Comparison of ENCODE assay signal across 34 mouse cellular contexts in the genomic region with DNA sequence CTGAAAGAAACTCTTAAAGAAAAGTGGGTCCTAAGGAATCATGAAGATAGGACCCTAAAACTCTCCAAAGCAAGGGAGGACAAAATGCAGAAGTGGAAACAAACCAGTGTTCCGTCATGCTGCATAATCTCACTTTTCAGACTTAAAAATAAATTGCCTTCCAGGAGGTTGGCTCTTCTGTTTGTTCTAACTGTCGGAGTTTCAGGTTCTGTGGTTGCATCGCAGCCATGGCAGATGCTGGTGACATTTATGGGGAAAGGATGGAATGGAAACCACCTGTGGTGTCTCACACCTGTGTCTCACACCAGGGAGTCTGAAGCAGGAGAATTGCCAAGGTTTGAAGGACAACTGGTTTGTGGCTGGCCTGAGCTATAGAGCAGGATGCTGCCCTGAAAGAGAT.
"Had no signal": no experiment of that assay in that cellular context is flagged by ENCODE, and none has a peak within 500 bp of the region (broad histone marks: within the 10 kb centered on the region; RNA-seq: fewer than 3 reads in every experiment).

No protein-coding gene starts in this region.

- ATAC-seq: hindbrain, embryonic 16.5 days; hindbrain, postnatal 0 days; inflammation-experienced regulatory T-cells, adult 6 months; intestine, embryonic 15.5 days; intestine, embryonic 16.5 days; intestine, postnatal 0 days had no signal

- H3K9me3 ChIP-seq: heart, embryonic 12.5 days; heart, embryonic 13.5 days; heart, embryonic 15.5 days; hindbrain, embryonic 10.5 days; hindbrain, embryonic 12.5 days; hindbrain, embryonic 13.5 days; hindbrain, embryonic 15.5 days; intestine, embryonic 15.5 days; kidney, embryonic 15.5 days had no signal

- H3K27me3 ChIP-seq: heart, embryonic 12.5 days; heart, embryonic 13.5 days; heart, embryonic 15.5 days; hindbrain, embryonic 12.5 days; hindbrain, embryonic 13.5 days; hindbrain, embryonic 15.5 days; intestine, embryonic 15.5 days; kidney, embryonic 15.5 days had no signal

- H3K9ac ChIP-seq: heart, embryonic 12.5 days; heart, embryonic 13.5 days; heart, embryonic 15.5 days; hindbrain, embryonic 12.5 days; hindbrain, embryonic 13.5 days; hindbrain, embryonic 14.5 days; hindbrain, embryonic 15.5 days; intestine, embryonic 15.5 days; kidney, embryonic 15.5 days had no signal

- H3K27ac ChIP-seq: heart, embryonic 13.5 days; heart, embryonic 15.5 days; hindbrain, embryonic 10.5 days; hindbrain, embryonic 12.5 days; hindbrain, embryonic 13.5 days; hindbrain, embryonic 14.5 days; hindbrain, embryonic 15.5 days; hindbrain, postnatal 0 days; intestine, embryonic 15.5 days; kidney, embryonic 15.5 days; kidney, postnatal 0 days; layer of hippocampus, adult 2 months; left cerebral cortex, adult 2 months had no signal

- DNase-seq: heart, postnatal 10 days; heart, postnatal 14 days; heart, postnatal 36 days; heart, postnatal 4 days; kidney, adult 11 months; kidney, adult 18-20 months; kidney, adult 2 months; kidney, adult 8-10 months; kidney, adult 9 months; kidney, postnatal 10 days; kidney, postnatal 14 days; kidney, postnatal 25 days; kidney, postnatal 36 days; kidney, postnatal 4 days; layer of hippocampus, adult 9-11 months; layer of hippocampus, postnatal 36 days had no signal

- H3K4me3 ChIP-seq: heart, embryonic 12.5 days; heart, embryonic 13.5 days; heart, embryonic 15.5 days; hindbrain, embryonic 10.5 days; hindbrain, embryonic 12.5 days; hindbrain, embryonic 13.5 days; hindbrain, embryonic 15.5 days; intestine, embryonic 15.5 days; kidney, embryonic 15.5 days; layer of hippocampus, adult 2 months; left cerebral cortex, adult 2 months had no signal

- H3K4me1 ChIP-seq: heart, embryonic 12.5 days; heart, embryonic 15.5 days; hindbrain, embryonic 10.5 days; hindbrain, embryonic 15.5 days; intestine, embryonic 15.5 days had no signal

- H3K36me3 ChIP-seq: heart, embryonic 12.5 days; heart, embryonic 13.5 days; heart, embryonic 15.5 days; hindbrain, embryonic 10.5 days; hindbrain, embryonic 12.5 days; hindbrain, embryonic 13.5 days; hindbrain, embryonic 15.5 days; intestine, embryonic 15.5 days; kidney, embryonic 15.5 days had no signal

- H3K4me2 ChIP-seq: heart, embryonic 12.5 days; heart, embryonic 13.5 days; heart, embryonic 15.5 days; hindbrain, embryonic 12.5 days; hindbrain, embryonic 13.5 days; hindbrain, embryonic 14.5 days; hindbrain, embryonic 15.5 days; intestine, embryonic 15.5 days; kidney, embryonic 15.5 days had no signal
